Mouse (Mus musculus) testis, adult 2 months (tissue): Measurements from ENCODE around the gene Set.

ENCODE experiments used
- CTCF ChIP-seq: fragments of 200-500 bp; IDR thresholded peaks from 2 replicates; pipeline ENCODE4 v1.5.1; 2012; ENCODE audit warnings: low read depth, mild to moderate bottlenecking, inconsistent platforms, low read length, moderate library complexity; ENCODE audit not compliant: control insufficient read depth, insufficient read depth, insufficient replicate concordance
- POLR2A ChIP-seq: fragments of 200-500 bp; IDR thresholded peaks from 2 replicates; pipeline ENCODE4 v1.6.1; 2012; ENCODE audit warnings: low read depth, mild to moderate bottlenecking, inconsistent platforms, low read length, moderate library complexity; ENCODE audit not compliant: control insufficient read depth

GRCm38 (mm10) chr2:30066046-30066901 lies 9.1 kb downstream of the Set start:
- TF ChIP-seq CTCF (no peak), POLR2A (peak; percentile 78; the same call in 1 of the 2 replicates)
